Mouse (Mus musculus) gastrocnemius, postnatal 25 days (tissue): ENCODE data around the gene 1700015F17Rik. TPM values are rescaled to one million over a fixed set of nuclear protein-coding genes. Genes with fewer than 3 reads are reported as not detected.

ENCODE experiments used
- DNase-seq: peaks from one replicate; pipeline ENCODE4 v3.0.0; 2022
- total RNA-seq, 2 experiments: library from RNA; stranded (reverse); gene quantifications; 1 replicate in 1 of 2; 2 replicates in 1 of 2; pipeline ENCODE4 v1.2.3; 2021

The 1700015F17Rik gene
- total RNA-seq, 2 experiments from 2014 or later = not detected

- DNase-seq = no peak
Measured at GRCm38 (mm10) chr5:5423723-5424171, 55.2 kb downstream of the 1700015F17Rik start.

DNA sequence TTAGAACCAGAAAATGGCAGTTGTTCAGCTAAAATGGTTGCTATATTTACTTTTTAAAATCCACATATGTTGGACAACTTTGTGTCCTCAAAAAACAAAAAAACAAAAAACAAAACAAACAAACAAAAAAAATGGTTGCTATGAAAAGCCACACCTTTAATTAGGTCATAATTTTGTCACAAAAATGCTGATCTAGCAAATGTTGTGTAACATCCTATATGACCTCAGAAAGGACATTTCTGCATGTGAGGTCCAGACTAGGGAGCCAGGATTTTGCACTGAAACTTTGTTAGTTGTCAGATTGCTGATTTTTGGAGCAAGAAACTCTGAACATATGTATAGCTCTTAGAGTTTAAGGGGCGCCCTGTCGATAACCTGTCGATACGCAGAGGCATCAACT is 55.9 kb downstream of the 1700015F17Rik start:
- no peak for DNase-seq

GRCm38 (mm10) chr5:5421439-5421838 is 57.5 kb downstream of the 1700015F17Rik start:
- DNase-seq = no peak

DNA sequence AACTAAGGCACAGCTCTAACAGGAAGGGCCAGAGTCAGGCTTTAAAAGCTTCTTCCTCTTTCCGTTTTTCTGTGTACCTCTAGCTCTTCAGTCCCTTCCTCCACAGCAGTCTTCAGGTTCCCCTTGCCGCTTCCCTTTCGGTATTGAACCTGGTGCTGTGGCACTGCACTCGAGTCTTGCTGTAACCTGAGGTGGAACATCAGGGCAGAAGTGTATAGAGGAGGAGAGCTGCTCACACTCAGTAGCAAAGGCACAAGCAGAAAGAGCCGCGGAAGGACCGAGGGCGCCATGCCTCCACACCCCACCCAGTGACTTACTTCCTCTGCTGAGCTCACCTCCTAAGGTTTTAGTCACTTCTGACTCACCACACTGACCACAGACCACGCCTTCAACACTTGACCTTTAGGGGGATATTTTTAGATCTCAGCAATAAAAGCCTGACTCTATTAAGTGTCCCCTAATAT is 58.9 kb downstream of the 1700015F17Rik start, which contains the start of gene Cdk14:
Gene Cdk14 (minus strand): TSS at position 321 of the 464 bp plus-strand sequence.
- DNase-seq = no peak

- DNase-seq = no peak
Measured at GRCm38 (mm10) chr5:5419253-5419652, 59.7 kb downstream of the 1700015F17Rik start.

DNA sequence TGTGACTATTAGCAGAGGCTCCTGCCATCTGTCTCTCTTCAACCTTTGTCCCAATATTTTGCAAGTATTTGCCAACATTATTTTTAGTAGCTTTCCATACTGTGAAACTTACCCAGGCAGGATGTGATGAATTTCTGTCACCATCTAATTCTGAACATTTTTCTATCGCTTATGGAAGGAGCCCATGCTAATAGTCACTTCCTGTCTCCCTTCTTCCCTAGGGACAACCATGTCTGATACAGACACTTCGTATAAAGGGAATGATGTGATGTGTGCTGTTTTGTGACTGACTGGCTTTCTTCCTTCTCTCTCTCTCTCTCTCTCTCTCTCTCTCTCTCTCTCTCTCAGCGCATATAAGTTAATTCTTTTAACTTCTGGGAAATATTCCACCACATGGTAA is 64.1 kb downstream of the 1700015F17Rik start:
- no peak for DNase-seq

GRCm38 (mm10) chr5:5411886-5412285 is 67.1 kb downstream of the 1700015F17Rik start:
- no peak for DNase-seq

DNA sequence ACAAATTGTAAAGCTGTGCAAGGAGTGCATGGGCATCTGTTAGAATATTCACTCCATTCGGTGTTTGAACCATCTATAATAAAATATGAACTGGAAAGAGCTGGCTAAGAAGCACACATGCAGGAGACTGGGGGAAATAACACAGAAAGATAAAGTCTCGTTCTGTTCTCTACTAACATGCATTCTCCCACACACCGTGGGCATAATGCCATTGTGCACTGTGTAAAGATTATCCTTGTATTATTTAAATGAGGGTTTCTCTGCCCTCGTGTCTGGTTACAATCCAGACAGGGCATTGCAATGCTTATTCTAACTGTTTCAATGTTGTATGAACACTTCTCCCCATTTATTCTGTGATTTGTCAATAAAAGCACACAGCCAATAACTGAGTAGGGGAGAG is 77.0 kb downstream of the 1700015F17Rik start:
- DNase-seq = no peak

DNA sequence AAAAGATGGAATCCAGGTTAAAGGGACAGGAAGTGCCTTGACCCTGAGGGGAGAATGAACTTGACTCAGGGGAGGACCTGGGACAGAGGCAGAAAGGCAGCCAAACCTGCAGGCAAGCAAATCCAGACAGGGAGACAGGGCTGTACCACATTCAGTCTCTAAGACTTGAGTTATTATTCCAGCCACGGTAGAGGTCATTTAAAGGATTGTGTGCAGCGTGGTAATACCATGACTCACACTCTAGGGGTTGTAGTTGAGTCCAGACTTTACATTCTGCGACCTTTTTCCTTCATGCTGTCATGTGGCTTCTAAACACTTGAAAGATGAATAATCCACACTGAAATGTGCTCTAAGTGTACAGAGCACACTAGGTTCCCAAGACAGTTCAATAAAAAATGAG is 86.2 kb downstream of the 1700015F17Rik start:
- no peak for DNase-seq

Other genes starting within 250 kb of the 1700015F17Rik start
- 1 to 10 TPM; 5.4 to 5.5 TPM for gene Cdk14, start 58.8 kb downstream of the 1700015F17Rik start, total RNA-seq
- gene Cldn12, start 35.8 kb upstream of the 1700015F17Rik start, total RNA-seq = 10 to 100 TPM; 12.6 to 13.5 TPM
- 1 to 10 TPM; 6.1 to 6.9 TPM for gene Gtpbp10, start 80.4 kb upstream of the 1700015F17Rik start, total RNA-seq
- gene Gm8773, start 94.7 kb upstream of the 1700015F17Rik start, total RNA-seq = not detected
- 1 to 10 TPM in 1 of 2 experiments, not detected in 1; 1.0 TPM for gene Cfap69, start 185.1 kb upstream of the 1700015F17Rik start, total RNA-seq
- under 1 TPM; 0.32 to 0.33 TPM for gene Steap2, start 215.4 kb upstream of the 1700015F17Rik start, total RNA-seq